Comparison of ENCODE assay signal across 8 mouse cellular contexts in genomic region chr7:25267751-25268463, GRCm38 (mm10). TPM values are rescaled to one million over a fixed set of nuclear protein-coding genes. Genes with fewer than 3 reads are reported as not detected.
DNase-seq lines count a peak whose midpoint lies in the region; ATAC-seq and TF ChIP-seq lines count a peak whose summit lies in the region.

No protein-coding gene starts in this region.

- no peak for TF ChIP-seq RAD21 in MEL (IDR thresholded peaks at IDR 0.05; ENCODE audit: low read depth, low read length)

- TF ChIP-seq POLR2A in MEL (IDR thresholded peaks at IDR 0.05; ENCODE audit: control insufficient read depth in 1 of 2, insufficient read depth in 1 of 2, low read depth in 1 of 2, low read length in 2 of 2, poor library complexity in 1 of 2) = peak in 1 of 2 experiments; percentile 53; a peak in 1 of 4 replicates
- TF ChIP-seq POLR2A in cerebellum, adult 2 months (IDR thresholded peaks at IDR 0.05; ENCODE audit: borderline replicate concordance, insufficient read depth, low read length) = 0 out of 2 replicates have a peak, but pooled peaks have one; percentile 13

- peaks cover 0 to 23% of the 10 kb centered on the region in 2 experiments; a peak in 2 of 4 replicates for H3K36me3 ChIP-seq in MEL (ENCODE audit: control insufficient read depth in 1 of 2, insufficient read depth in 2 of 2, low read length in 2 of 2)
- peaks cover 23% of the 10 kb centered on the region for H3K36me3 ChIP-seq in forebrain, postnatal 0 days (ENCODE audit: insufficient read depth)
- peaks cover 16% of the 10 kb centered on the region; the same call in 1 of the 2 replicates for H3K36me3 ChIP-seq in lung, embryonic 15.5 days

- H3K4me1 ChIP-seq in MEL (ENCODE audit: control insufficient read depth in 1 of 2, insufficient read depth in 2 of 2, low read length in 2 of 2) = peaks cover 7 to 33% of the 10 kb centered on the region in 2 experiments; a peak in 3 of 4 replicates
- peaks cover 19% of the 10 kb centered on the region for H3K4me1 ChIP-seq in cerebellum, adult 2 months (ENCODE audit: control insufficient read depth, insufficient read depth, low read length)
- peaks cover 14% of the 10 kb centered on the region for H3K4me1 ChIP-seq in forebrain, postnatal 0 days (ENCODE audit: insufficient read depth)
- H3K4me1 ChIP-seq in lung, embryonic 15.5 days = peaks cover 19% of the 10 kb centered on the region

- H3K79me2 ChIP-seq in MEL (ENCODE audit: control insufficient read depth, insufficient read depth, low read length, poor library complexity) = peaks cover 25% of the 10 kb centered on the region

- no peak for TF ChIP-seq EP300 in MEL (IDR thresholded peaks at IDR 0.05; ENCODE audit: low read depth in 1 of 2, low read length in 2 of 2)

- peak; percentile 94 for ATAC-seq in forebrain, postnatal 0 days
- peak; percentile 95 for ATAC-seq in lung, embryonic 15.5 days (ENCODE audit: borderline replicate concordance, extremely low read depth, low FRiP score, low TSS enrichment)

- H3K4me2 ChIP-seq in forebrain, postnatal 0 days (ENCODE audit: low read depth) = peak overlapping the region; percentile 83
- peak overlapping the region; percentile 65 for H3K4me2 ChIP-seq in lung, embryonic 15.5 days

- WGBS in cerebellum, adult 2 months = under 1% methylated on average over 33 of the region's 33 CpGs
- WGBS in forebrain, postnatal 0 days = under 1% methylated on average over 33 of the region's 33 CpGs
- WGBS in lung, embryonic 15.5 days = under 1% methylated on average over 33 of the region's 33 CpGs

- no peaks in the 10 kb centered on the region for H3K27me3 ChIP-seq in MEL (ENCODE audit: control insufficient read depth in 1 of 2, insufficient read depth in 2 of 2, low read length in 2 of 2)
- no peaks in the 10 kb centered on the region for H3K27me3 ChIP-seq in cerebellum, adult 2 months (ENCODE audit: control insufficient read depth, insufficient read depth, low read length)
- H3K27me3 ChIP-seq in forebrain, postnatal 0 days (ENCODE audit: insufficient read depth, low read length) = no peaks in the 10 kb centered on the region
- no peaks in the 10 kb centered on the region for H3K27me3 ChIP-seq in lung, embryonic 15.5 days

- no peaks in the 10 kb centered on the region for H3K9me3 ChIP-seq in MEL (replicated peaks; ENCODE audit: insufficient read depth, low read length)
- no peaks in the 10 kb centered on the region for H3K9me3 ChIP-seq in forebrain, postnatal 0 days (ENCODE audit: low read length)
- H3K9me3 ChIP-seq in lung, embryonic 15.5 days = no peaks in the 10 kb centered on the region

- peak overlapping the region; percentile 66 to 85 for H3K4me3 ChIP-seq in MEL (ENCODE audit: control insufficient read depth in 1 of 2, insufficient read depth in 1 of 2, low read depth in 2 of 2, low read length in 2 of 2)
- peak overlapping the region; percentile 96 for H3K4me3 ChIP-seq in cerebellum, adult 2 months (replicated peaks; ENCODE audit: insufficient read depth, low read depth, low read length)
- H3K4me3 ChIP-seq in forebrain, postnatal 0 days (ENCODE audit: low read depth, low read length) = peak overlapping the region; percentile 98
- H3K4me3 ChIP-seq in lung, embryonic 15.5 days = peak overlapping the region; percentile 73

- H3K27ac ChIP-seq in MEL (ENCODE audit: control insufficient read depth, low read depth, low read length) = peak overlapping the region; percentile 95
- H3K27ac ChIP-seq in cerebellum, adult 2 months (ENCODE audit: insufficient read depth, low read length) = peak overlapping the region; percentile 99
- peak overlapping the region; percentile 91 for H3K27ac ChIP-seq in forebrain, postnatal 0 days (ENCODE audit: low read depth, low read length)
- H3K27ac ChIP-seq in lung, embryonic 15.5 days = peak overlapping the region; percentile 94

- no peak for TF ChIP-seq CTCF in MEL (IDR thresholded peaks at IDR 0.05 in 2 of 3, conservative IDR thresholded peaks at IDR 0.05 in 1 of 3; ENCODE audit: control insufficient read depth in 1 of 3, insufficient read depth in 1 of 3, low read depth in 2 of 3, low read length in 3 of 3, poor library complexity in 1 of 3, severe bottlenecking in 1 of 3)
- no peak for TF ChIP-seq CTCF in cerebellum, adult 2 months (IDR thresholded peaks at IDR 0.05; ENCODE audit: borderline replicate concordance, insufficient read depth, low read depth, low read length)
- no peak for TF ChIP-seq CTCF in forebrain, postnatal 0 days (IDR thresholded peaks at IDR 0.05; ENCODE audit: low read depth)

- peak overlapping the region; percentile 95 for H3K9ac ChIP-seq in MEL (ENCODE audit: control insufficient read depth, low read depth, low read length, poor library complexity, severe bottlenecking)
- peak overlapping the region; percentile 87 for H3K9ac ChIP-seq in forebrain, postnatal 0 days
- H3K9ac ChIP-seq in lung, embryonic 15.5 days = peak overlapping the region; percentile 76

- DNase-seq in MEL (ENCODE audit: low read depth, low spot score) = peak; percentile 100
- peak; percentile 99 to 100 for DNase-seq in cerebellum, adult 2 months
- DNase-seq in forebrain, postnatal 0 days = peak; percentile 100
- DNase-seq in heart, postnatal 4 days = peak; percentile 99
- peak; percentile 100 for DNase-seq in layer of hippocampus, adult 8-10 months (ENCODE audit: low spot score in 2 of 2)
- DNase-seq in ovary, adult 18-20 months (ENCODE audit: low spot score) = peak; percentile 100
- peak; percentile 100 for DNase-seq in thymus, postnatal 0 days (ENCODE audit: low spot score)

TF ChIP-seq in MEL, 35 proteins besides CTCF, POLR2A, EP300 and RAD21 (continues in another document):
- no peak for TF ChIP-seq RCOR1 (IDR thresholded peaks at IDR 0.05; ENCODE audit: low read depth, low read length)

RNA-seq across cellular contexts. Expression of gene Cic, which starts 0.4 kb away (rescaled TPM):
- 56.6 and 57.2 TPM in 2 replicates for total RNA-seq in MEL (2012; rRNA removed)
- 100 to 1,000 TPM; 157 TPM for polyA plus RNA-seq in MEL (2012; ENCODE audit: insufficient read depth in 1 of 2, insufficient read length in 2 of 2, low read depth in 1 of 2, low replicate concordance in 2 of 2, missing spikeins in 1 of 2)
- polyA plus RNA-seq in cerebellum, adult 2 months (2012; rRNA removed) = 121 and 124 TPM in 2 replicates
- total RNA-seq in forebrain, postnatal 0 days (2014; rRNA removed) = 119 and 121 TPM in 2 replicates
- polyA plus RNA-seq in forebrain, postnatal 0 days (2015; fragmentation: Nextera tagmentation; extraction: Ambion mirVana) = 25.4 and 31.3 TPM in 2 replicates
- total RNA-seq in heart, postnatal 4 days (2021) = 100 to 1,000 TPM; 108 to 109 TPM
- 100 to 1,000 TPM; 196 to 252 (median 228) TPM for total RNA-seq in layer of hippocampus, adult 8-10 months (2022)
- polyA plus RNA-seq in lung, embryonic 15.5 days (2015; fragmentation: Nextera tagmentation; extraction: Ambion mirVana) = 29.5 and 30.3 TPM in 2 replicates
- polyA plus RNA-seq in thymus, postnatal 0 days (2015; fragmentation: Nextera tagmentation; extraction: Ambion mirVana) = 28.4 and 37.2 TPM in 2 replicates

RNA-seq across cellular contexts. Expression of gene Erf, which starts 17.3 kb away (rescaled TPM):
- total RNA-seq in MEL (2012; rRNA removed) = 18.4 and 24.6 TPM in 2 replicates
- polyA plus RNA-seq in MEL (2012; ENCODE audit: insufficient read depth in 1 of 2, insufficient read length in 2 of 2, low read depth in 1 of 2, low replicate concordance in 2 of 2, missing spikeins in 1 of 2) = 10 to 100 TPM in 1 of 2 experiments, not detected in 1; 33.2 TPM
- 14.3 and 14.8 TPM in 2 replicates for polyA plus RNA-seq in cerebellum, adult 2 months (2012; rRNA removed)
- total RNA-seq in forebrain, postnatal 0 days (2014; rRNA removed) = 11.8 and 16.5 TPM in 2 replicates
- 3.7 and 4.5 TPM in 2 replicates for polyA plus RNA-seq in forebrain, postnatal 0 days (2015; fragmentation: Nextera tagmentation; extraction: Ambion mirVana)
- total RNA-seq in heart, postnatal 4 days (2021) = 10 to 100 TPM; 47.5 to 53.2 TPM
- total RNA-seq in layer of hippocampus, adult 8-10 months (2022) = 10 to 100 TPM; 39.0 to 61.0 (median 49.4) TPM
- 18.8 and 20.3 TPM in 2 replicates for polyA plus RNA-seq in lung, embryonic 15.5 days (2015; fragmentation: Nextera tagmentation; extraction: Ambion mirVana)
- 4.5 and 6.4 TPM in 2 replicates for polyA plus RNA-seq in thymus, postnatal 0 days (2015; fragmentation: Nextera tagmentation; extraction: Ambion mirVana)

RNA-seq across cellular contexts. Expression of gene Pafah1b3, which starts 29.9 kb away (rescaled TPM):
- total RNA-seq in MEL (2012; rRNA removed) = 85.1 and 85.6 TPM in 2 replicates
- 100 to 1,000 TPM; 110 to 180 TPM for polyA plus RNA-seq in MEL (2012; ENCODE audit: insufficient read depth in 1 of 2, insufficient read length in 2 of 2, low read depth in 1 of 2, low replicate concordance in 2 of 2, missing spikeins in 1 of 2)
- 41.9 and 42.6 TPM in 2 replicates for polyA plus RNA-seq in cerebellum, adult 2 months (2012; rRNA removed)
- 407 and 461 TPM in 2 replicates for total RNA-seq in forebrain, postnatal 0 days (2014; rRNA removed)
- polyA plus RNA-seq in forebrain, postnatal 0 days (2015; fragmentation: Nextera tagmentation; extraction: Ambion mirVana) = 517 and 583 TPM in 2 replicates
- total RNA-seq in heart, postnatal 4 days (2021) = 10 to 100 TPM; 37.5 to 38.4 TPM
- 10 to 100 TPM; 25.2 to 28.9 (median 27.9) TPM for total RNA-seq in layer of hippocampus, adult 8-10 months (2022)
- polyA plus RNA-seq in lung, embryonic 15.5 days (2015; fragmentation: Nextera tagmentation; extraction: Ambion mirVana) = 174 and 183 TPM in 2 replicates
- polyA plus RNA-seq in thymus, postnatal 0 days (2015; fragmentation: Nextera tagmentation; extraction: Ambion mirVana) = 142 TPM in 2 replicates

RNA-seq across cellular contexts. Expression of gene Gsk3a, which starts 30.3 kb away (rescaled TPM):
- 59.8 and 61.5 TPM in 2 replicates for total RNA-seq in MEL (2012; rRNA removed)
- polyA plus RNA-seq in MEL (2012; ENCODE audit: insufficient read depth in 1 of 2, insufficient read length in 2 of 2, low read depth in 1 of 2, low replicate concordance in 2 of 2, missing spikeins in 1 of 2) = 100 to 1,000 TPM in 1 of 2 experiments, 10 to 100 TPM in 1; 86.6 to 149 TPM
- 226 and 230 TPM in 2 replicates for polyA plus RNA-seq in cerebellum, adult 2 months (2012; rRNA removed)
- total RNA-seq in forebrain, postnatal 0 days (2014; rRNA removed) = 150 and 154 TPM in 2 replicates
- 21.0 and 21.5 TPM in 2 replicates for polyA plus RNA-seq in forebrain, postnatal 0 days (2015; fragmentation: Nextera tagmentation; extraction: Ambion mirVana)
- total RNA-seq in heart, postnatal 4 days (2021) = 10 to 100 TPM; 68.2 to 70.9 TPM
- total RNA-seq in layer of hippocampus, adult 8-10 months (2022) = 100 to 1,000 TPM; 198 to 216 (median 204) TPM
- 9.8 and 10.7 TPM in 2 replicates for polyA plus RNA-seq in lung, embryonic 15.5 days (2015; fragmentation: Nextera tagmentation; extraction: Ambion mirVana)
- 16.7 and 17.5 TPM in 2 replicates for polyA plus RNA-seq in thymus, postnatal 0 days (2015; fragmentation: Nextera tagmentation; extraction: Ambion mirVana)

RNA-seq across cellular contexts. Expression of gene Prr19, which starts 33.3 kb away (rescaled TPM):
- total RNA-seq in MEL (2012; rRNA removed) = not detected in 2 replicates
- polyA plus RNA-seq in MEL (2012; ENCODE audit: insufficient read depth in 1 of 2, insufficient read length in 2 of 2, low read depth in 1 of 2, low replicate concordance in 2 of 2, missing spikeins in 1 of 2) = under 1 TPM in 1 of 2 experiments, not detected in 1; 0.11 TPM
- polyA plus RNA-seq in cerebellum, adult 2 months (2012; rRNA removed) = 0.16 and 0.20 TPM in 2 replicates
- 2.1 and 2.5 TPM in 2 replicates for total RNA-seq in forebrain, postnatal 0 days (2014; rRNA removed)
- 2.6 and 3.5 TPM in 2 replicates for polyA plus RNA-seq in forebrain, postnatal 0 days (2015; fragmentation: Nextera tagmentation; extraction: Ambion mirVana)
- not detected for total RNA-seq in heart, postnatal 4 days (2021)
- total RNA-seq in layer of hippocampus, adult 8-10 months (2022) = under 1 TPM in 1 of 4 experiments, not detected in 3; 0.25 TPM
- 0.27 and 0.38 TPM in 2 replicates for polyA plus RNA-seq in lung, embryonic 15.5 days (2015; fragmentation: Nextera tagmentation; extraction: Ambion mirVana)
- 0.22 and 0.23 TPM in 2 replicates for polyA plus RNA-seq in thymus, postnatal 0 days (2015; fragmentation: Nextera tagmentation; extraction: Ambion mirVana)

Comparison
In these comparisons a context has a peak if more than half of its experiments do, and no peak if none do; other contexts are left out.
1. Peak in every context shown above with its lines: DNase-seq, ATAC-seq, H3K4me3 ChIP-seq and H3K27ac ChIP-seq.